Mouse (Mus musculus): Measurements from ENCODE around the gene Pacsin2. TPM values are rescaled to one million over a fixed set of nuclear protein-coding genes. Genes with fewer than 3 reads are reported as not detected.

The Pacsin2 gene
- polyA plus RNA-seq, 1 experiment = 78.3 TPM

DNA sequence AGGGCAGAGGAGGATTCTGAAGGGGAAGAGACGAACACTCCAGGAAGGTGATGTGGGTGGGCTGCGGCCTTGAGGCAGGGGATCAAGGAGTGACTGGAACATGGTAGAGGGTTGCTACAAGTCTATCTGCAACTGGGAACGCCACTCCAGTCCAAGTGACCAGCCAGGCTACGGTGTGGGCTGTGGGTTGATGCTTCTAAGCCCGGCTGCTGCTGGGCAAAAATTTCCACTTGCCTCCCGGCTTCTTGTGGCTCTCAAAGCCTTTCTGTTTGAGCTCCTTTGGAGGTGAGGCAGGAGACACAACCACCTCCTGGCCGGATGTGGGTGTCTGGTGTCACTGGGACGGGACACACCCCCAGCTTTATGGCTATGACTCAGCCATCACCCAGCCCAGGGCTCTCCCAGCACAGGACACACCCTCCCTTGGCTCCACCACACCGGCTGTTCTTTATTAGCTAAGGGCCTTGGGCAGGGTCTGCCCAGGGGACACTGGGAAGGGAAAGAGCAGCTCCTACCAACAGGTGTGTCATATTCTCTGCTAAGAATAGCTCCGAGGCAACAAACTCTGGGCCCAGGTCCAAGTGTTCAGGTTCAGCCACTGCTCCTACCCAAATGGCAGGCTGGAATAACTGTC is 9.5 kb upstream of the Pacsin2 start:
- no peak for TF ChIP-seq POLR2A (IDR thresholded peaks at IDR 0.05; ENCODE audit: insufficient read depth, low read length)
- TF ChIP-seq CTCF (IDR thresholded peaks at IDR 0.05; ENCODE audit: low read depth, low read length) = no peak
- TF ChIP-seq EP300 (IDR thresholded peaks at IDR 0.05; ENCODE audit: insufficient read depth, low read depth, low read length) = 0 out of 2 replicates have a peak, but pooled peaks have one; percentile 44
- H3K9ac ChIP-seq (ENCODE audit: low read depth, poor library complexity, severe bottlenecking) = no peak overlapping the region
- no peaks in the 10 kb centered on the region for H3K9me3 ChIP-seq (replicated peaks; ENCODE audit: control insufficient read depth, insufficient read depth, low read length, poor library complexity, severe bottlenecking)
- H3K36me3 ChIP-seq (ENCODE audit: control insufficient read depth, insufficient read depth, low read length, poor library complexity, severe bottlenecking) = no peaks in the 10 kb centered on the region
- no peak overlapping the region for H3K4me3 ChIP-seq (ENCODE audit: low read depth, low read length)
- no peaks in the 10 kb centered on the region for H3K27me3 ChIP-seq (ENCODE audit: control insufficient read depth, insufficient read depth, low read length, poor library complexity, severe bottlenecking)
- H3K4me1 ChIP-seq (ENCODE audit: control insufficient read depth, insufficient read depth, low read length) = peaks cover 6% of the 10 kb centered on the region
- no peak overlapping the region for H3K27ac ChIP-seq (ENCODE audit: insufficient read depth, low read length)

DNA sequence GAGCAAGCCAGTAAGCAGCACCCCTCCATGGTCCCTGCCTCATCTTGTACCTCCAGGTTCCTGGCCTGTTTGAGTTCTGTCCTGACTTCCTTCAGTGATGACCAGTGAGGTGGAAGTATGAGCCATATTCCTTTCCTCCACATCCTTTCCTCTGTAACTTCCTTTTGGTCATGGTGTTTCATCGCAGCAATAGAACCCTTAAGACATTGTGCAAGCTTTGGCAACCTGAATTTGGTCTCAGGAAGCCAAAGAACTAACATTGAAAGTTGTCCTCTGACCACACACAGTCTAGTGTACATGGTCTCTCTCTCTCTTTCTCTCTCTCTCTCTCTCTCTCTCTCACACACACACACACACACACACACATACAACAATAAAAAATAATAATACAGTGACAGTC is 8.8 kb upstream of the Pacsin2 start:
- no peaks in the 10 kb centered on the region for H3K36me3 ChIP-seq (ENCODE audit: control insufficient read depth, insufficient read depth, low read length, poor library complexity, severe bottlenecking)
- peaks cover 6% of the 10 kb centered on the region for H3K4me1 ChIP-seq (ENCODE audit: control insufficient read depth, insufficient read depth, low read length)
- H3K4me3 ChIP-seq (ENCODE audit: low read depth, low read length) = no peak overlapping the region
- no peak overlapping the region for H3K9ac ChIP-seq (ENCODE audit: low read depth, poor library complexity, severe bottlenecking)
- no peaks in the 10 kb centered on the region for H3K27me3 ChIP-seq (ENCODE audit: control insufficient read depth, insufficient read depth, low read length, poor library complexity, severe bottlenecking)
- TF ChIP-seq EP300 (IDR thresholded peaks at IDR 0.05; ENCODE audit: insufficient read depth, low read depth, low read length) (no peak), CTCF (IDR thresholded peaks at IDR 0.05; ENCODE audit: low read depth, low read length) (no peak), POLR2A (IDR thresholded peaks at IDR 0.05; ENCODE audit: insufficient read depth, low read length) (no peak)
- H3K27ac ChIP-seq (ENCODE audit: insufficient read depth, low read length) = no peak overlapping the region
- no peaks in the 10 kb centered on the region for H3K9me3 ChIP-seq (replicated peaks; ENCODE audit: control insufficient read depth, insufficient read depth, low read length, poor library complexity, severe bottlenecking)

DNA sequence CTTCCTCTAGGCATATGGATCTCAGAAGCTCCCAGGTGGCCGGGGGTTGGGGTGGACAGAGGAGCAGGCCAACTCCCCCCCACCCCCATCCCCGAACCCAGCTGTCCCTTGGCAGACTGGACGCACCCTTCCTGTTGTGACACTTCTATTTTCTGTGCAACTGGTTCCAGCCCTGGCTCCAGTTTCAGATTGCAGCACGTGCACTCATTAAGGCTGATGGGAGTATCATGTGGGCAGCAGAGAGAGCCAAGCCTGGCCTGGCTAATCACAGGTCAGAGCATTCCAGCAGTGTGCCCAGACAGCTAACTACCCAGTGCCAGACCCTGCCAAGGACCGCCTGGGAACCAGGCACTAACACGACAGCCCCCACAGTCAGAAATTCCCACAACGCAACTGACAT is 7.1 kb upstream of the Pacsin2 start:
- H3K27ac ChIP-seq (ENCODE audit: insufficient read depth, low read length) = no peak overlapping the region
- TF ChIP-seq CTCF (IDR thresholded peaks at IDR 0.05; ENCODE audit: low read depth, low read length) (no peak), EP300 (IDR thresholded peaks at IDR 0.05; ENCODE audit: insufficient read depth, low read depth, low read length) (no peak), POLR2A (IDR thresholded peaks at IDR 0.05; ENCODE audit: insufficient read depth, low read length) (no peak)
- no peaks in the 10 kb centered on the region for H3K27me3 ChIP-seq (ENCODE audit: control insufficient read depth, insufficient read depth, low read length, poor library complexity, severe bottlenecking)
- H3K4me1 ChIP-seq (ENCODE audit: control insufficient read depth, insufficient read depth, low read length) = peaks cover 6% of the 10 kb centered on the region
- no peak overlapping the region for H3K4me3 ChIP-seq (ENCODE audit: low read depth, low read length)
- no peaks in the 10 kb centered on the region for H3K9me3 ChIP-seq (replicated peaks; ENCODE audit: control insufficient read depth, insufficient read depth, low read length, poor library complexity, severe bottlenecking)
- no peaks in the 10 kb centered on the region for H3K36me3 ChIP-seq (ENCODE audit: control insufficient read depth, insufficient read depth, low read length, poor library complexity, severe bottlenecking)
- H3K9ac ChIP-seq (ENCODE audit: low read depth, poor library complexity, severe bottlenecking) = no peak overlapping the region

DNA sequence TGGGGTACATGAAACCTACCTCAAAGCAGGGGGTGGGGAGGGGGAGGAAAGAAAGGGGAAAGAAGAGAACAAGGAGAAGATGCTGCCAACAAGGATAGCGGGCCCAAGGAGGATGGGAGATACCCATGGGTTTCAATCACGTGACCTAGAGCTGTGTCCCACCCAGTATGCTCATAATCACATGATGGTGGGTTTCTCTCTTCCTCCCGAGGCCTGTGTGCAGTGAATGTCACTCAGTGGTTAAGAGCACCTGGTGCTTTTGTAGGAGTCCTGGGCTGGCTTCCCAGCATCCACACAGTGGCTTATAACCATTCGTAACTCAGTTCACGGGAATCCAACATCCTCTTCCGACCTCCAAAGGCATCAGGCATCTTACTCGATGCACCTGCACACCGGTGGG is 6.0 kb upstream of the Pacsin2 start:
- no peaks in the 10 kb centered on the region for H3K9me3 ChIP-seq (replicated peaks; ENCODE audit: control insufficient read depth, insufficient read depth, low read length, poor library complexity, severe bottlenecking)
- peaks cover 6% of the 10 kb centered on the region for H3K4me1 ChIP-seq (ENCODE audit: control insufficient read depth, insufficient read depth, low read length)
- no peaks in the 10 kb centered on the region for H3K36me3 ChIP-seq (ENCODE audit: control insufficient read depth, insufficient read depth, low read length, poor library complexity, severe bottlenecking)
- TF ChIP-seq CTCF (IDR thresholded peaks at IDR 0.05; ENCODE audit: low read depth, low read length) = no peak
- no peak for TF ChIP-seq POLR2A (IDR thresholded peaks at IDR 0.05; ENCODE audit: insufficient read depth, low read length)
- no peak for TF ChIP-seq EP300 (IDR thresholded peaks at IDR 0.05; ENCODE audit: insufficient read depth, low read depth, low read length)
- H3K9ac ChIP-seq (ENCODE audit: low read depth, poor library complexity, severe bottlenecking) = no peak overlapping the region
- H3K27me3 ChIP-seq (ENCODE audit: control insufficient read depth, insufficient read depth, low read length, poor library complexity, severe bottlenecking) = no peaks in the 10 kb centered on the region
- no peak overlapping the region for H3K4me3 ChIP-seq (ENCODE audit: low read depth, low read length)
- no peak overlapping the region for H3K27ac ChIP-seq (ENCODE audit: insufficient read depth, low read length)

DNA sequence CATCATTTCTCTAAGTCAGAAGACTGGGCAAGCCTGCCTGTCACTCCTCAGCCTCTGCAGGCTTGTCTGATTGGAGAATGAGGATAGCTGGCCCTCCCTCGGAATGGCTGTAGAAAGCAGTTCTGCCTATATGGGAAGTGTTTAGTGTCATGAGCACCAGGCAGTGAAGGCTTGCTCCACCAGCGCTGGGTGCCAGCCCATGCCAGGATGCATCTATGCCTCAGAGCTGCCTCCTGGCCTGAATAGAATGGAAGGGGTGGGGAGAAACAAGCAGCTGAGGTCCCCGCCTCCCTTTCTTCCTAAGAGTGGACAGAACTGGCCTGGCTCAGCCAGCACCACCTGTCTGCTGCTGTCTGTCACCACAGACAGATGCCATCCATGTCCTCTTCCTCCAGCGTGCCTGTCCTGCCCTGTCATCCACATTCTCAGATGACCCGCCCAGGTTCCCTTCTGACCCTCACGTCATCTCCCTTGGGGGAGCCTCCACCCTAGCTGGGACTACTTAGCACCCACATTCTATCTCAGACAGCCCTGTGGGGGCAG is 4.9 kb upstream of the Pacsin2 start:
- Histone ChIP-seq H3K4me1 (ENCODE audit: control insufficient read depth, insufficient read depth, low read length) (peaks cover 3% of the 10 kb centered on the region), H3K27ac (ENCODE audit: insufficient read depth, low read length) (no peak overlapping the region), H3K9me3 (replicated peaks; ENCODE audit: control insufficient read depth, insufficient read depth, low read length, poor library complexity, severe bottlenecking) (no peaks in the 10 kb centered on the region), H3K27me3 (ENCODE audit: control insufficient read depth, insufficient read depth, low read length, poor library complexity, severe bottlenecking) (no peaks in the 10 kb centered on the region), H3K36me3 (ENCODE audit: control insufficient read depth, insufficient read depth, low read length, poor library complexity, severe bottlenecking) (no peaks in the 10 kb centered on the region), H3K9ac (ENCODE audit: low read depth, poor library complexity, severe bottlenecking) (no peak overlapping the region), H3K4me3 (ENCODE audit: low read depth, low read length) (no peak overlapping the region)
- no peak for TF ChIP-seq EP300 (IDR thresholded peaks at IDR 0.05; ENCODE audit: insufficient read depth, low read depth, low read length)
- no peak for TF ChIP-seq POLR2A (IDR thresholded peaks at IDR 0.05; ENCODE audit: insufficient read depth, low read length)
- no peak for TF ChIP-seq CTCF (IDR thresholded peaks at IDR 0.05; ENCODE audit: low read depth, low read length)

DNA sequence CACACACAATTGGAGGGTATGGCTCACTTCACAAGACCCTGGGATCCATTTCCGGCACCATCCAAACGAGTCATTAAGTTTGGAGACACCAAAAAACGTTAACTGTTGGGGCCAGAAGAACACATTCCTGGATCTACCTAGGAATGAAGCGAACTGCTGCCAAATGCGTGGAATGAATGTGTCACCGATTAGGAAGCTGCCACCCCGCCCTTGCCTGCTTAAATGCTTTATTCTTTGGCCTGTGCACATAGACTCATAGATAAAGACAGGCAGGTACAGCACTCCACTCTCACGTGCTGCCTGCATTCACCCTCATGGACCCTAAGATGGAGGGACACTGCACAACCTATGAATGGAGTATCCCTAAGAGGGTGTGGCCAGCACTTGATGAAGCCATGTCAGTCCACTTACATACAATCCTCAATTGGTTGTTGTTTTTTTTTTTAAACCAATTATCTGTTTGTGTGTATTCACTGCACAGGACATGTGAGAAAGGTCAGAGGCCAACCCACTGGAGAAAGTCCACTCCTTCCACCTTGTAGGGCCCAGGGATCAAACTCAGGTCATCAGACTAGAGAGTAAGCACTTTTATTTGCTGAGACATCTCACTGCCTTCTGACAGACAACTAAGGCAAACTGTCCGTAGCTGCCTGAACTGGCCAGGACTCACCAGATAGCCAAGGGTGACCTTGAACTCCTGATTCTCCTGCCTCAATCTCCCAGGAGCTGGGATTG is 3.0 kb upstream of the Pacsin2 start:
- H3K9me3 ChIP-seq (replicated peaks; ENCODE audit: control insufficient read depth, insufficient read depth, low read length, poor library complexity, severe bottlenecking) = no peaks in the 10 kb centered on the region
- no peak for TF ChIP-seq POLR2A (IDR thresholded peaks at IDR 0.05; ENCODE audit: insufficient read depth, low read length)
- no peak for TF ChIP-seq EP300 (IDR thresholded peaks at IDR 0.05; ENCODE audit: insufficient read depth, low read depth, low read length)

More for the DNA sequence above, 3.0 kb upstream of the Pacsin2 start:
- Histone ChIP-seq H3K27me3 (ENCODE audit: control insufficient read depth, insufficient read depth, low read length, poor library complexity, severe bottlenecking) (no peaks in the 10 kb centered on the region), H3K4me1 (ENCODE audit: control insufficient read depth, insufficient read depth, low read length) (no peaks in the 10 kb centered on the region), H3K36me3 (ENCODE audit: control insufficient read depth, insufficient read depth, low read length, poor library complexity, severe bottlenecking) (no peaks in the 10 kb centered on the region), H3K4me3 (ENCODE audit: low read depth, low read length) (no peak overlapping the region), H3K27ac (ENCODE audit: insufficient read depth, low read length) (no peak overlapping the region), H3K9ac (ENCODE audit: low read depth, poor library complexity, severe bottlenecking) (no peak overlapping the region)
